Mouse (Mus musculus) stomach, embryonic 15.5 days (tissue): ENCODE results near the gene Bloc1s3. TPM values are rescaled to one million over a fixed set of nuclear protein-coding genes. Genes with fewer than 3 reads are reported as not detected.

Experiments
- ATAC-seq: fragments of 200-750 bp; cut with Nextera tagmentation; 2 replicates; pipeline ENCODE4 v1.8.0; 2017; ENCODE audit warnings: low read depth, moderate number of reproducible peaks, moderate TSS enrichment; ENCODE audit not compliant: insufficient read depth, low FRiP score
- H3K27ac ChIP-seq: fragments of 300-500 bp; sonication (generic); 2 replicates; pipeline ENCODE4 v1.5.1; 2015; ENCODE audit warnings: mild to moderate bottlenecking, inconsistent platforms
- H3K27me3 ChIP-seq: fragments of 300-500 bp; sonication (generic); replicated peaks from 2 replicates; pipeline ENCODE4 v1.6.1; 2015; ENCODE audit warnings: inconsistent platforms
- H3K36me3 ChIP-seq: fragments of 300-500 bp; sonication (generic); 2 replicates; pipeline ENCODE4 v1.6.1; 2015; ENCODE audit warnings: inconsistent platforms
- H3K4me1 ChIP-seq: fragments of 300-500 bp; sonication (generic); 2 replicates; pipeline ENCODE4 v1.6.1; 2015; ENCODE audit warnings: inconsistent platforms
- H3K4me2 ChIP-seq: fragments of 300-500 bp; sonication (generic); 2 replicates; pipeline ENCODE4 v1.6.1; 2015; ENCODE audit warnings: mild to moderate bottlenecking, inconsistent platforms
- H3K4me3 ChIP-seq: fragments of 300-500 bp; sonication (generic); replicated peaks from 2 replicates; pipeline ENCODE4 v1.5.1; 2015; ENCODE audit warnings: inconsistent platforms
- H3K9ac ChIP-seq: fragments of 300-500 bp; sonication (generic); 2 replicates; pipeline ENCODE4 v1.6.1; 2015; ENCODE audit warnings: inconsistent platforms
- H3K9me3 ChIP-seq: fragments of 300-500 bp; sonication (generic); 2 replicates; pipeline ENCODE4 v1.6.1; 2016; ENCODE audit warnings: inconsistent platforms
- WGBS: fragments of 180-500 bp; shearing (Covaris S2); methylation state at CpG from one replicate; pipeline ENCODE4 v1.1.7; 2015; 5-methylcytosine and 5-hydroxymethylcytosine counted together
- polyA plus RNA-seq: library from polyadenylated mRNA; unstranded; fragments of >200 nt; fragmentation: Nextera tagmentation; extraction: Ambion mirVana; gene quantifications from 2 replicates; pipeline ENCODE4 v1.2.1, GENCODE M21; 2015

Gene Bloc1s3
- polyA plus RNA-seq, 1 experiment from 2014 or later, result 2.4 TPM

GRCm38 (mm10) chr7:19540771-19541566 is 32.8 kb upstream of the Bloc1s3 start:
- Histone ChIP-seq H3K4me1 (peaks cover 31% of the 10 kb centered on the region), H3K36me3 (no peaks in the 10 kb centered on the region), H3K4me3 (no peak overlapping the region), H3K27me3 (no peaks in the 10 kb centered on the region), H3K9ac (no peak overlapping the region), H3K27ac (no peak overlapping the region), H3K9me3 (no peaks in the 10 kb centered on the region), H3K4me2 (no peak overlapping the region)
- 74% methylated on average over 2 of the region's 2 CpGs for WGBS
- no peak for ATAC-seq

- ATAC-seq, result peak; percentile 12; the same call in 1 of the 2 replicates
- WGBS, result 91% methylated on average over 10 of the region's 10 CpGs
Observed at GRCm38 (mm10) chr7:19534676-19535075, 26.5 kb upstream of the Bloc1s3 start.

GRCm38 (mm10) chr7:19532240-19532639 is 24.1 kb upstream of the Bloc1s3 start:
- 84% methylated on average over 13 of the region's 14 CpGs for WGBS
- H3K36me3 ChIP-seq, result peaks cover 45% of the 10 kb centered on the region

More at GRCm38 (mm10) chr7:19534676-19535075, 26.5 kb upstream of the Bloc1s3 start:
- no peak overlapping the region for H3K4me3 ChIP-seq
- peaks cover 43% of the 10 kb centered on the region for H3K36me3 ChIP-seq
- no peak overlapping the region for H3K9ac ChIP-seq
- H3K9me3 ChIP-seq, result no peaks in the 10 kb centered on the region
- H3K4me1 ChIP-seq, result no peaks in the 10 kb centered on the region
- no peaks in the 10 kb centered on the region for H3K27me3 ChIP-seq
- H3K4me2 ChIP-seq, result no peak overlapping the region
- H3K27ac ChIP-seq, result no peak overlapping the region

GRCm38 (mm10) chr7:19531077-19531476 is 22.9 kb upstream of the Bloc1s3 start:
- Histone ChIP-seq H3K4me1 (no peaks in the 10 kb centered on the region), H3K4me3 (no peak overlapping the region), H3K9ac (no peak overlapping the region), H3K36me3 (peaks cover 45% of the 10 kb centered on the region), H3K9me3 (no peaks in the 10 kb centered on the region), H3K27me3 (no peaks in the 10 kb centered on the region), H3K27ac (no peak overlapping the region), H3K4me2 (no peak overlapping the region)
- 73% methylated on average over 10 of the region's 10 CpGs for WGBS
- no peak for ATAC-seq

More at GRCm38 (mm10) chr7:19532240-19532639, 24.1 kb upstream of the Bloc1s3 start:
- no peak overlapping the region for H3K4me2 ChIP-seq
- no peak for ATAC-seq
- no peaks in the 10 kb centered on the region for H3K4me1 ChIP-seq
- H3K9me3 ChIP-seq, result no peaks in the 10 kb centered on the region
- no peak overlapping the region for H3K9ac ChIP-seq
- H3K4me3 ChIP-seq, result no peak overlapping the region
- no peaks in the 10 kb centered on the region for H3K27me3 ChIP-seq
- H3K27ac ChIP-seq, result no peak overlapping the region

GRCm38 (mm10) chr7:19525105-19525481 is 16.9 kb upstream of the Bloc1s3 start:
- no peaks in the 10 kb centered on the region for H3K9me3 ChIP-seq
- H3K27me3 ChIP-seq, result peaks cover 55% of the 10 kb centered on the region
- no peak overlapping the region for H3K4me3 ChIP-seq
- H3K27ac ChIP-seq, result no peak overlapping the region
- 0 out of 2 replicates have a peak, but pooled peaks cover 4% of the 10 kb centered on the region for H3K36me3 ChIP-seq
- H3K4me1 ChIP-seq, result peaks cover 22% of the 10 kb centered on the region
- WGBS, result 81% methylated on average over 2 of the region's 2 CpGs
- no peak overlapping the region for H3K9ac ChIP-seq
- no peak overlapping the region for H3K4me2 ChIP-seq
- no peak for ATAC-seq

GRCm38 (mm10) chr7:19524420-19525104 is 16.4 kb upstream of the Bloc1s3 start:
- Histone ChIP-seq H3K4me3 (peak overlapping the region; percentile 44), H3K36me3 (0 out of 2 replicates have a peak, but pooled peaks cover under 1% of the 10 kb centered on the region), H3K4me1 (peaks cover 27% of the 10 kb centered on the region), H3K4me2 (peak overlapping the region; percentile 95), H3K9me3 (no peaks in the 10 kb centered on the region), H3K27me3 (peaks cover 60% of the 10 kb centered on the region), H3K9ac (0 out of 2 replicates have a peak overlapping the region, but pooled peaks have one; percentile 6), H3K27ac (no peak overlapping the region)
- WGBS, result 16% methylated on average over 24 of the region's 24 CpGs
- ATAC-seq, result no peak

GRCm38 (mm10) chr7:19523757-19524419 is 15.7 kb upstream of the Bloc1s3 start:
- Histone ChIP-seq H3K27me3 (peaks cover 67% of the 10 kb centered on the region), H3K9me3 (no peaks in the 10 kb centered on the region), H3K4me3 (peak overlapping the region; percentile 44), H3K4me2 (peak overlapping the region; percentile 95), H3K9ac (0 out of 2 replicates have a peak overlapping the region, but pooled peaks have one; percentile 6), H3K4me1 (peaks cover 27% of the 10 kb centered on the region), H3K36me3 (no peaks in the 10 kb centered on the region), H3K27ac (no peak overlapping the region)
- 1% methylated on average over 64 of the region's 64 CpGs for WGBS
- peak; percentile 29; the same call in 1 of the 2 replicates for ATAC-seq

GRCm38 (mm10) chr7:19523017-19523756 is 15.0 kb upstream of the Bloc1s3 start:
- H3K27me3 ChIP-seq, result peaks cover 74% of the 10 kb centered on the region
- no peaks in the 10 kb centered on the region for H3K36me3 ChIP-seq
- peak overlapping the region; percentile 95 for H3K4me2 ChIP-seq
- no peaks in the 10 kb centered on the region for H3K9me3 ChIP-seq
- WGBS, result 9% methylated on average over 72 of the region's 72 CpGs
- no peak overlapping the region for H3K27ac ChIP-seq
- ATAC-seq, result no peak
- H3K4me1 ChIP-seq, result peaks cover 27% of the 10 kb centered on the region
- peak overlapping the region; percentile 44 for H3K4me3 ChIP-seq
- H3K9ac ChIP-seq, result no peak overlapping the region

GRCm38 (mm10) chr7:19520032-19520431 is 11.9 kb upstream of the Bloc1s3 start:
- no peak overlapping the region for H3K27ac ChIP-seq
- ATAC-seq, result no peak
- H3K4me3 ChIP-seq, result peak overlapping the region; percentile 17; the same call in 1 of the 2 replicates
- peaks cover 27% of the 10 kb centered on the region for H3K4me1 ChIP-seq
- H3K27me3 ChIP-seq, result peaks cover 73% of the 10 kb centered on the region
- H3K4me2 ChIP-seq, result peak overlapping the region; percentile 45
- H3K36me3 ChIP-seq, result no peaks in the 10 kb centered on the region
- H3K9me3 ChIP-seq, result no peaks in the 10 kb centered on the region
- H3K9ac ChIP-seq, result no peak overlapping the region
- 7% methylated on average over 23 of the region's 23 CpGs for WGBS

- 5% methylated on average over 22 of the region's 29 CpGs for WGBS
- peaks cover 50% of the 10 kb centered on the region for H3K27me3 ChIP-seq
- peak within 1 kb of the TSS; percentile 0; the same call in 1 of the 2 replicates for H3K4me3 ChIP-seq
Observed at GRCm38 (mm10) chr7:19517652-19518365, 9.6 kb upstream of the Bloc1s3 start, which contains the start of gene Nkpd1. Gene Nkpd1, plus strand, starts transcription at chr7:19517838.

More at GRCm38 (mm10) chr7:19517652-19518365, 9.6 kb upstream of the Bloc1s3 start, which contains the start of gene Nkpd1:
- peaks cover 9% of the 10 kb centered on the region for H3K4me1 ChIP-seq
- H3K9me3 ChIP-seq, result no peaks in the 10 kb centered on the region
- H3K27ac ChIP-seq, result no peak within 1 kb of the TSS
- peak within 1 kb of the TSS; percentile 47 for H3K4me2 ChIP-seq
- ATAC-seq, result no peak
- H3K9ac ChIP-seq, result no peak within 1 kb of the TSS
- no peaks in the 10 kb centered on the region for H3K36me3 ChIP-seq
